Mouse (Mus musculus) G1E-ER4 (cell line): ENCODE data around the gene Ptpn6. TPM values are rescaled to one million over a fixed set of nuclear protein-coding genes. Genes with fewer than 3 reads are reported as not detected.

Experiments used
- GATA1 ChIP-seq: IDR thresholded peaks from one replicate; pipeline ENCODE4 v1.8.0; 2012; ENCODE audit warnings: low read length, inconsistent platforms
- polyA plus RNA-seq: library from polyadenylated mRNA; stranded (reverse); fragments of >175 nt; gene quantifications from 2 replicates; pipeline ENCODE4 v1.2.3, GENCODE M21; 2012

The Ptpn6 gene
- polyA plus RNA-seq, 1 experiment = 25.0 TPM

DNA sequence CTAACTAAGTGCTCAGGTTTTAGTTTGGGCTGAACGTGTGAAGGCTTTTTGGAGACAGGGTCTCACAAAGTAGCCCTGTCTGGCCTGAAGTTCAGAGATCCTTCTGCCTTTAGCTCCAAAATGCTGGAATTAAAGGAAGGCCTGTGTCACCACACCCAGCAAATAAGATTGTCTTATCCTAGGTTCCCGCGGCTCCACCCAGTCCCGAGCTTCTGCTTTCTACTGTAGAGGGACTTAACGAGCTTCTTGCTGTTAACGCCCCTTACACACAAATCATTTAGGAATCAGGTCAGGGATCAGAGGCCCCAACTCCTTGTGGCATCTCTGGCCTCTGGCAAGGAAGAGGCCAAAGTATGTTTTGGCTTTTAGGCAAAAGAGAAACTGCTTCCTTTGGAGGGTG is 66.4 kb downstream of the Ptpn6 start:
- no peak for TF ChIP-seq GATA1

Other genes with a start within 250 kb of the Ptpn6 start
- gene C1rl, start 245.6 kb downstream of the Ptpn6 start, polyA plus RNA-seq = not detected in 2 replicates
- gene C1ra, start 226.3 kb downstream of the Ptpn6 start, polyA plus RNA-seq = not detected in 2 replicates
- not detected in 2 replicates for gene C1s1, start 196.4 kb downstream of the Ptpn6 start, polyA plus RNA-seq
- not detected in 2 replicates for gene C1rb, start 168.4 kb downstream of the Ptpn6 start, polyA plus RNA-seq
- not detected in 2 replicates for gene C1s2, start 102.6 kb downstream of the Ptpn6 start, polyA plus RNA-seq
- 144 and 152 TPM in 2 replicates for gene Lpcat3, start 75.7 kb downstream of the Ptpn6 start, polyA plus RNA-seq
- 252 and 358 TPM in 2 replicates for gene Emg1, start 26.5 kb downstream of the Ptpn6 start, polyA plus RNA-seq
- gene Phb2, start 26.4 kb downstream of the Ptpn6 start, polyA plus RNA-seq = 491 and 631 TPM in 2 replicates
- gene Grcc10, start 2.7 kb upstream of the Ptpn6 start, polyA plus RNA-seq = 18.3 and 24.3 TPM in 2 replicates
- gene Gm45234, start 17.3 kb upstream of the Ptpn6 start, polyA plus RNA-seq = 1.7 and 2.3 TPM in 2 replicates
- 58.0 and 62.7 TPM in 2 replicates for gene Atn1, start 17.8 kb upstream of the Ptpn6 start, polyA plus RNA-seq
- not detected in 2 replicates for gene Eno2, start 31.0 kb upstream of the Ptpn6 start, polyA plus RNA-seq
- not detected in 2 replicates for gene Lrrc23, start 41.0 kb upstream of the Ptpn6 start, polyA plus RNA-seq
- 10.8 and 11.7 TPM in 2 replicates for gene Spsb2, start 69.9 kb upstream of the Ptpn6 start, polyA plus RNA-seq
- 388 and 516 TPM in 2 replicates for gene Tpi1, start 75.6 kb upstream of the Ptpn6 start, polyA plus RNA-seq
- gene Usp5, start 90.8 kb upstream of the Ptpn6 start, polyA plus RNA-seq = 54.8 and 73.3 TPM in 2 replicates
- 64.7 and 82.9 TPM in 2 replicates for gene Cdca3, start 90.8 kb upstream of the Ptpn6 start, polyA plus RNA-seq
- gene Gnb3, start 101.6 kb upstream of the Ptpn6 start, polyA plus RNA-seq = not detected in 2 replicates
- gene P3h3, start 119.0 kb upstream of the Ptpn6 start, polyA plus RNA-seq = not detected in 2 replicates
- gene Gpr162, start 125.3 kb upstream of the Ptpn6 start, polyA plus RNA-seq = not detected in 2 replicates
- not detected in 2 replicates for gene Cd4, start 149.5 kb upstream of the Ptpn6 start, polyA plus RNA-seq
- gene Lag3, start 173.0 kb upstream of the Ptpn6 start, polyA plus RNA-seq = not detected in 2 replicates
- 116 and 155 TPM in 2 replicates for gene Ptms, start 181.4 kb upstream of the Ptpn6 start, polyA plus RNA-seq
- 344 and 363 TPM in 2 replicates for gene Mlf2, start 192.7 kb upstream of the Ptpn6 start, polyA plus RNA-seq
- gene Cops7a, start 226.8 kb upstream of the Ptpn6 start, polyA plus RNA-seq = 93.0 and 105 TPM in 2 replicates